Mouse (Mus musculus) testis, postnatal 14 days (tissue): ENCODE data around the gene Sdccag8.

Source experiments
- DNase-seq: peaks from one replicate; pipeline ENCODE4 v3.0.0; 2021; ENCODE audit warnings: low spot score

Gene Sdccag8

GRCm38 (mm10) chr1:176814591-176815062 is at the start of gene Sdccag8:
Sdccag8 (plus strand) TSS chr1:176814660.
- peak; percentile 97 for DNase-seq

- DNase-seq, result no peak
Observed at GRCm38 (mm10) chr1:176774533-176774932, 39.9 kb upstream of the Sdccag8 start.

- no peak for DNase-seq
Observed at GRCm38 (mm10) chr1:176789326-176789725, 25.1 kb upstream of the Sdccag8 start.

GRCm38 (mm10) chr1:176792175-176792574 is 22.3 kb upstream of the Sdccag8 start:
- no peak for DNase-seq

GRCm38 (mm10) chr1:176798673-176799072 is 15.8 kb upstream of the Sdccag8 start:
- DNase-seq, result no peak

- no peak for DNase-seq
Observed at GRCm38 (mm10) chr1:176800728-176801365, 13.6 kb upstream of the Sdccag8 start.

- no peak for DNase-seq
Observed at GRCm38 (mm10) chr1:176810161-176810560, 4.3 kb upstream of the Sdccag8 start.

- DNase-seq, result no peak
Observed at GRCm38 (mm10) chr1:176811892-176812291, 2.6 kb upstream of the Sdccag8 start.

- no peak for DNase-seq
Observed at GRCm38 (mm10) chr1:176812491-176813291, 1.8 kb upstream of the Sdccag8 start.

- DNase-seq, result peak; percentile 75
Observed at GRCm38 (mm10) chr1:176813292-176814035, 996 bp upstream of the Sdccag8 start.

- peak; percentile 99 for DNase-seq
Observed at GRCm38 (mm10) chr1:176814036-176814420, 432 bp upstream of the Sdccag8 start, which contains the start of gene Cep170. Cep170 (minus strand) TSS chr1:176814067.

GRCm38 (mm10) chr1:176816728-176817127 is 2.3 kb downstream of the Sdccag8 start:
- no peak for DNase-seq

- DNase-seq, result no peak
Observed at GRCm38 (mm10) chr1:176818147-176818546, 3.7 kb downstream of the Sdccag8 start.

- DNase-seq, result no peak
Observed at GRCm38 (mm10) chr1:176818763-176819162, 4.3 kb downstream of the Sdccag8 start.

- no peak for DNase-seq
Observed at GRCm38 (mm10) chr1:176821929-176822328, 7.5 kb downstream of the Sdccag8 start.

- DNase-seq, result no peak
Observed at GRCm38 (mm10) chr1:176822949-176823348, 8.5 kb downstream of the Sdccag8 start.

GRCm38 (mm10) chr1:176823889-176824288 is 9.4 kb downstream of the Sdccag8 start:
- DNase-seq, result no peak

GRCm38 (mm10) chr1:176824611-176825010 is 10.2 kb downstream of the Sdccag8 start:
- no peak for DNase-seq

- DNase-seq, result no peak
Observed at GRCm38 (mm10) chr1:176825084-176825483, 10.6 kb downstream of the Sdccag8 start.

- DNase-seq, result no peak
Observed at GRCm38 (mm10) chr1:176826186-176826585, 11.7 kb downstream of the Sdccag8 start.

GRCm38 (mm10) chr1:176826931-176827330 is 12.5 kb downstream of the Sdccag8 start:
- no peak for DNase-seq

- no peak for DNase-seq
Observed at GRCm38 (mm10) chr1:176827365-176827764, 12.9 kb downstream of the Sdccag8 start.
